Comparison of ENCODE assay signal across 8 mouse cellular contexts in the genomic region with DNA sequence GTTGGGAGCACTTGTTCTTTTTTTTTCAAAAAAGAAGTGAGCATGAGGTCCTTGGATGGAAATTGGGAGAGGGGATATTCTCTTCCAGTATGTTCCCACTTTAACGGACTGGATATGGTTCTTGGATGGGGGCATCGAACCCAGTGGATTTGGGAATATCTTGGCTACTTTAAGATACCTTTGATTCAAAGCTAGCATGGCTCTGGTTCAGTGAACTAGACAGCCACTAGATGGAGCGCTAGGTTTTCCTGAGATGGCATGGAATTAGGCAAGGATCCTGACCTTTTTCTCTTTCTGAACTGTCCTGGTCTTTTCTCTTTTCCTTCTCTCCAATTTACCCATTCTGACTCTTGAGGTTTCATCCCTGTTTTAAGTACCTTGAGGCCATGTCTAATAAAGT. TPM values are rescaled to one million over a fixed set of nuclear protein-coding genes. Genes with fewer than 3 reads are reported as not detected.
DNase-seq lines count a peak whose midpoint lies in the region; ATAC-seq and TF ChIP-seq lines count a peak whose summit lies in the region.

No protein-coding gene starts in this region.

- DNase-seq in adrenal gland, adult 18-20 months (ENCODE audit: low spot score in 2 of 2), result peak; percentile 31 to 45
- DNase-seq in adrenal gland, adult 8-10 months, result no peak
- DNase-seq in urinary bladder, postnatal 25 days (ENCODE audit: low spot score), result peak; percentile 26
- DNase-seq in urinary bladder, postnatal 4 days (ENCODE audit: low spot score in 2 of 2), result no peak
- peak; percentile 65 for DNase-seq in kidney, postnatal 0 days (ENCODE audit: low spot score)
- peak; percentile 66 for DNase-seq in lung, postnatal 10 days
- DNase-seq in stomach, postnatal 0 days (ENCODE audit: low spot score), result peak; percentile 28

- no peak for TF ChIP-seq EP300 in stomach, postnatal 0 days (optimal IDR thresholded peaks at IDR 0.05)

- no peak overlapping the region for H3K9ac ChIP-seq in forebrain, embryonic 12.5 days
- no peak overlapping the region for H3K9ac ChIP-seq in kidney, postnatal 0 days (ENCODE audit: low read depth, low read length)
- no peak overlapping the region for H3K9ac ChIP-seq in stomach, postnatal 0 days (ENCODE audit: low read length)

- peak; percentile 49 for ATAC-seq in forebrain, embryonic 12.5 days (ENCODE audit: low FRiP score)
- ATAC-seq in kidney, postnatal 0 days (replicated peaks; ENCODE audit: low FRiP score, low read depth), result no peak
- ATAC-seq in stomach, postnatal 0 days (ENCODE audit: low FRiP score, low TSS enrichment), result no peak

- no peak overlapping the region for H3K4me3 ChIP-seq in forebrain, embryonic 12.5 days (replicated peaks)
- no peak overlapping the region for H3K4me3 ChIP-seq in kidney, postnatal 0 days (replicated peaks; ENCODE audit: low read depth, low read length)
- H3K4me3 ChIP-seq in stomach, postnatal 0 days (ENCODE audit: low read depth, low read length), result no peak overlapping the region

- 33% methylated on average over 3 of the region's 3 CpGs for WGBS in forebrain, embryonic 12.5 days
- WGBS in kidney, postnatal 0 days, result 30% methylated on average over 3 of the region's 3 CpGs
- 10% methylated on average over 3 of the region's 3 CpGs for WGBS in stomach, postnatal 0 days

- H3K27me3 ChIP-seq in forebrain, embryonic 12.5 days, result no peaks in the 10 kb centered on the region
- no peaks in the 10 kb centered on the region for H3K27me3 ChIP-seq in kidney, postnatal 0 days (ENCODE audit: insufficient read depth, low read length)
- H3K27me3 ChIP-seq in stomach, postnatal 0 days (ENCODE audit: control insufficient read depth, insufficient read depth, low read length), result no peaks in the 10 kb centered on the region

- TF ChIP-seq CTCF in kidney, postnatal 0 days (IDR thresholded peaks at IDR 0.05; ENCODE audit: low read depth), result peak; percentile 85
- TF ChIP-seq CTCF in stomach, postnatal 0 days (IDR thresholded peaks at IDR 0.05; ENCODE audit: low read depth), result peak; percentile 89

- no peak overlapping the region for H3K27ac ChIP-seq in forebrain, embryonic 12.5 days
- no peak overlapping the region for H3K27ac ChIP-seq in kidney, postnatal 0 days
- H3K27ac ChIP-seq in stomach, postnatal 0 days (replicated peaks), result no peak overlapping the region

- no peaks in the 10 kb centered on the region for H3K36me3 ChIP-seq in forebrain, embryonic 12.5 days (replicated peaks)
- H3K36me3 ChIP-seq in kidney, postnatal 0 days (ENCODE audit: insufficient read depth, low read length), result no peaks in the 10 kb centered on the region
- no peaks in the 10 kb centered on the region for H3K36me3 ChIP-seq in stomach, postnatal 0 days (ENCODE audit: control insufficient read depth, insufficient read depth, low read length)

- H3K4me1 ChIP-seq in forebrain, embryonic 12.5 days, result no peaks in the 10 kb centered on the region
- H3K4me1 ChIP-seq in kidney, postnatal 0 days (replicated peaks; ENCODE audit: insufficient read depth, low read length), result no peaks in the 10 kb centered on the region
- no peaks in the 10 kb centered on the region for H3K4me1 ChIP-seq in stomach, postnatal 0 days (replicated peaks; ENCODE audit: control insufficient read depth, insufficient read depth)

- no peak overlapping the region for H3K4me2 ChIP-seq in forebrain, embryonic 12.5 days
- H3K4me2 ChIP-seq in kidney, postnatal 0 days (ENCODE audit: low read length), result no peak overlapping the region
- H3K4me2 ChIP-seq in stomach, postnatal 0 days (replicated peaks; ENCODE audit: low read depth), result no peak overlapping the region

- H3K9me3 ChIP-seq in forebrain, embryonic 12.5 days, result no peaks in the 10 kb centered on the region
- H3K9me3 ChIP-seq in kidney, postnatal 0 days (replicated peaks; ENCODE audit: low read length), result no peaks in the 10 kb centered on the region
- H3K9me3 ChIP-seq in stomach, postnatal 0 days (ENCODE audit: control insufficient read depth, low read length), result no peaks in the 10 kb centered on the region

RNA-seq across cellular contexts. Expression of a gene that starts 20.6 kb away (rescaled TPM):
- total RNA-seq in adrenal gland, adult 18-20 months (2021), result 10 to 100 TPM; 47.5 to 48.0 TPM
- 10 to 100 TPM; 51.1 to 82.6 (median 64.0) TPM for total RNA-seq in adrenal gland, adult 8-10 months (2022)
- polyA plus RNA-seq in forebrain, embryonic 12.5 days (2016; fragmentation: Nextera tagmentation; extraction: Ambion mirVana), result 90.7 and 96.7 TPM in 2 replicates
- polyA plus RNA-seq in kidney, postnatal 0 days (2015; fragmentation: Nextera tagmentation; extraction: Ambion mirVana), result 70.0 and 74.4 TPM in 2 replicates
- 32.1 and 33.6 TPM in 2 replicates for polyA plus RNA-seq in stomach, postnatal 0 days (2015; fragmentation: Nextera tagmentation; extraction: Ambion mirVana)

Comparison
In these comparisons a context has a peak if more than half of its experiments do, and no peak if none do; other contexts are left out.
1. DNase-seq: peak in adrenal gland, adult 18-20 months (2 of 2), urinary bladder, postnatal 25 days (single experiment), kidney, postnatal 0 days (single experiment), lung, postnatal 10 days (single experiment) and stomach, postnatal 0 days (single experiment); none in adrenal gland, adult 8-10 months (single experiment) and urinary bladder, postnatal 4 days (0 of 2).